Mouse (Mus musculus) CH12.LX (cell line): ENCODE data around the gene Ace. TPM values are rescaled to one million over a fixed set of nuclear protein-coding genes. Genes with fewer than 3 reads are reported as not detected.

Source experiments
- DNase-seq: peaks from one replicate; pipeline ENCODE4 v3.0.0-alpha.2; 2013; ENCODE audit errors: extremely low read depth
- H3K27ac ChIP-seq: 2 replicates; pipeline ENCODE4 v1.5.1; 2012; ENCODE audit warnings: low read depth, mild to moderate bottlenecking, control low read depth, moderate library complexity; ENCODE audit not compliant: insufficient read depth
- H3K27me3 ChIP-seq: replicated peaks from 2 replicates; pipeline ENCODE3; 2012; ENCODE audit warnings: inconsistent platforms
- H3K36me3 ChIP-seq, 2 experiments: replicated peaks in 1 of 2; 2 replicates each; pipeline versions ENCODE3 to v1.6.1; 2012; ENCODE audit warnings: inconsistent platforms in 1 of 2, low read length in 1 of 2, mild to moderate bottlenecking in 1 of 2, mixed read lengths in 1 of 2, moderate library complexity in 1 of 2; ENCODE audit not compliant: control insufficient read depth in 1 of 2, insufficient read depth in 1 of 2
- H3K4me1 ChIP-seq, 2 experiments: 2 replicates each; pipeline ENCODE4 v1.6.1; 2012; ENCODE audit warnings: inconsistent platforms in 1 of 2, moderate library complexity in 1 of 2; ENCODE audit not compliant: insufficient read depth in 2 of 2, control insufficient read depth in 1 of 2
- H3K4me2 ChIP-seq: 2 replicates; pipeline ENCODE4 v1.6.1; 2012; ENCODE audit warnings: low read depth, mild to moderate bottlenecking, control low read depth; ENCODE audit not compliant: poor library complexity, insufficient read depth, severe bottlenecking
- H3K4me3 ChIP-seq, 3 experiments: fragments of 150-350 bp in 1 of 3; sonication (generic) in 1 of 3; replicated peaks in 1 of 3; 2 replicates each; pipeline versions ENCODE3 to v1.5.1; 2011 to 2012; ENCODE audit warnings: low read depth in 2 of 3, low read length in 2 of 3, mild to moderate bottlenecking in 2 of 3, moderate library complexity in 2 of 3, control low read depth in 1 of 3, improper control_type of control experiment in 1 of 3, inconsistent platforms in 1 of 3, mixed read lengths in 1 of 3; ENCODE audit not compliant: poor library complexity in 1 of 3
- H3K79me2 ChIP-seq: replicated peaks from 2 replicates; pipeline ENCODE4 v1.6.1; 2012; ENCODE audit warnings: mild to moderate bottlenecking, moderate library complexity; ENCODE audit not compliant: control insufficient read depth, poor library complexity, insufficient read depth, severe bottlenecking; ENCODE audit errors: extremely low read depth
- H3K9ac ChIP-seq: 2 replicates; pipeline ENCODE4 v1.6.1; 2012; ENCODE audit warnings: low read depth, mild to moderate bottlenecking, control low read depth, moderate library complexity; ENCODE audit not compliant: insufficient read depth
- H3K9me3 ChIP-seq: replicated peaks from 2 replicates; pipeline ENCODE3; 2012; ENCODE audit warnings: low read length, inconsistent platforms, mixed read lengths
- BHLHE40 ChIP-seq: IDR thresholded peaks from 2 replicates; pipeline ENCODE4 v1.6.1; 2011; ENCODE audit warnings: mild to moderate bottlenecking, low read depth, low read length, improper control_type of control experiment
- CHD1 ChIP-seq: IDR thresholded peaks from 2 replicates; pipeline ENCODE4 v1.6.1; 2012; ENCODE audit warnings: low read depth, low read length, improper control_type of control experiment, inconsistent platforms
- CHD2 ChIP-seq: IDR thresholded peaks from 2 replicates; pipeline ENCODE4 v1.6.1; 2011; ENCODE audit warnings: low read length, improper control_type of control experiment
- CTCF ChIP-seq, 2 experiments: IDR thresholded peaks in 1 of 2; conservative IDR thresholded peaks in 1 of 2; 2 replicates each; pipeline ENCODE4 v1.5.1; 2011 to 2012; ENCODE audit warnings: low read depth in 2 of 2, low read length in 2 of 2, improper control_type of control experiment in 1 of 2, inconsistent platforms in 1 of 2, mild to moderate bottlenecking in 1 of 2, moderate library complexity in 1 of 2
- E2F4 ChIP-seq: IDR thresholded peaks from 2 replicates; pipeline ENCODE4 v1.6.1; 2011; ENCODE audit warnings: low read depth, low read length, improper control_type of control experiment; ENCODE audit not compliant: insufficient replicate concordance
- ELF1 ChIP-seq: IDR thresholded peaks from 2 replicates; pipeline ENCODE4 v1.6.1; 2014; ENCODE audit warnings: low read depth, mild to moderate bottlenecking, inconsistent platforms, low read length, improper control_type of control experiment
- EP300 ChIP-seq: IDR thresholded peaks from 2 replicates; pipeline ENCODE4 v1.6.1; 2011; ENCODE audit warnings: low read length, improper control_type of control experiment
- GABPA ChIP-seq: IDR thresholded peaks from 2 replicates; pipeline ENCODE4 v1.6.1; 2012; ENCODE audit warnings: low read depth, low read length, improper control_type of control experiment, inconsistent platforms; ENCODE audit not compliant: insufficient replicate concordance
- IRF4 ChIP-seq: IDR thresholded peaks from 2 replicates; pipeline ENCODE4 v1.6.1; 2014; ENCODE audit warnings: low read depth, mild to moderate bottlenecking, inconsistent platforms, low read length, improper control_type of control experiment
- JUND ChIP-seq: conservative IDR thresholded peaks from 2 replicates; pipeline ENCODE4 v1.6.1; 2011; ENCODE audit warnings: low read depth, low read length, improper control_type of control experiment
- KAT2A ChIP-seq: IDR thresholded peaks from 2 replicates; pipeline ENCODE4 v1.6.1; 2012; ENCODE audit warnings: low read length, improper control_type of control experiment, inconsistent platforms; ENCODE audit not compliant: insufficient replicate concordance
- MAX ChIP-seq: IDR thresholded peaks from 2 replicates; pipeline ENCODE4 v1.6.1; 2011; ENCODE audit warnings: low read length, improper control_type of control experiment
- MAZ ChIP-seq: IDR thresholded peaks from 2 replicates; pipeline ENCODE4 v1.6.1; 2012; ENCODE audit warnings: low read depth, mild to moderate bottlenecking, inconsistent platforms, low read length, improper control_type of control experiment, moderate library complexity
- MEF2A ChIP-seq: IDR thresholded peaks from 2 replicates; pipeline ENCODE4 v1.6.1; 2014; ENCODE audit warnings: low read depth, mild to moderate bottlenecking, inconsistent platforms, low read length, improper control_type of control experiment, borderline replicate concordance
- MXI1 ChIP-seq: IDR thresholded peaks from 2 replicates; pipeline ENCODE4 v1.6.1; 2011; ENCODE audit warnings: mild to moderate bottlenecking, low read depth, low read length, improper control_type of control experiment
- MYC ChIP-seq: IDR thresholded peaks from 2 replicates; pipeline ENCODE4 v1.6.1; 2011; ENCODE audit warnings: low read depth, mild to moderate bottlenecking, improper control_type of control experiment, low read length
- NRF1 ChIP-seq: IDR thresholded peaks from 2 replicates; pipeline ENCODE4 v1.6.1; 2014; ENCODE audit warnings: low read depth, mild to moderate bottlenecking, inconsistent platforms, low read length, improper control_type of control experiment, moderate library complexity
- PAX5 ChIP-seq: IDR thresholded peaks from 2 replicates; pipeline ENCODE4 v1.6.1; 2012; ENCODE audit warnings: low read length, inconsistent platforms, mixed read lengths
- POLR2A ChIP-seq: IDR thresholded peaks from 2 replicates; pipeline ENCODE4 v1.6.1; 2011; ENCODE audit warnings: low read depth, mild to moderate bottlenecking, improper control_type of control experiment, low read length
- RAD21 ChIP-seq: IDR thresholded peaks from 2 replicates; pipeline ENCODE4 v1.6.1; 2011; ENCODE audit warnings: low read depth, mild to moderate bottlenecking, low read length, improper control_type of control experiment, moderate library complexity
- TBP ChIP-seq: conservative IDR thresholded peaks from 2 replicates; pipeline ENCODE4 v1.6.1; 2011; ENCODE audit warnings: low read depth, low read length, improper control_type of control experiment
- TCF12 ChIP-seq: IDR thresholded peaks from 2 replicates; pipeline ENCODE4 v1.6.1; 2014; ENCODE audit warnings: low read depth, mild to moderate bottlenecking, inconsistent platforms, low read length, improper control_type of control experiment
- USF1 ChIP-seq: IDR thresholded peaks from 2 replicates; pipeline ENCODE4 v1.6.1; 2014; ENCODE audit warnings: low read depth, mild to moderate bottlenecking, inconsistent platforms, low read length, improper control_type of control experiment
- USF2 ChIP-seq: conservative IDR thresholded peaks from 2 replicates; pipeline ENCODE4 v1.6.1; 2011; ENCODE audit warnings: low read depth, low read length, improper control_type of control experiment
- ZC3H11A ChIP-seq: IDR thresholded peaks from 2 replicates; pipeline ENCODE4 v1.6.1; 2012; ENCODE audit warnings: low read depth, mild to moderate bottlenecking, inconsistent platforms, low read length, improper control_type of control experiment
- ZKSCAN1 ChIP-seq: IDR thresholded peaks from 2 replicates; pipeline ENCODE4 v1.6.1; 2012; ENCODE audit warnings: low read depth, inconsistent platforms, low read length, improper control_type of control experiment, borderline replicate concordance
- ZNF384 ChIP-seq: IDR thresholded peaks from 2 replicates; pipeline ENCODE4 v1.6.1; 2012; ENCODE audit warnings: low read depth, low read length, improper control_type of control experiment, inconsistent platforms
- dilution Hi-C: fragments of 300-500 bp; cut with MboI; formaldehyde crosslinking; loops from 2 replicates; pipeline ENCODE4 v1.14.3; 2020; ENCODE audit warnings: low sequenced_read_pairs; ENCODE audit not compliant: extremely low pct_unique_long_range_greater_than_20kb, extremely low pct_ligation_motif_present
- in situ Hi-C: fragments of 300-500 bp; cut with MboI; formaldehyde crosslinking; loops from 3 replicates; pipeline ENCODE4 v1.14.3; 2019; ENCODE audit warnings: low sequenced_read_pairs, low pct_ligation_motif_present, low pct_unique_long_range_greater_than_20kb, mixed read lengths
- polyA plus RNA-seq: library from polyadenylated mRNA; unstranded; fragments of >175 nt; gene quantifications from 2 replicates; pipeline ENCODE4 v1.2.1, GENCODE M21; 2012; ENCODE audit warnings: low read depth; ENCODE audit not compliant: insufficient read length
- total RNA-seq, 2 experiments: library from RNA; depleted of rRNA; stranded (reverse); fragments of 300-350 nt in 1 of 2; fragments of >200 nt in 1 of 2; gene quantifications; 2 replicates each; pipeline ENCODE4 v1.2.3; 2012 to 2014

Ace gene
- total and polyA plus RNA-seq, 3 experiments = 0.08 TPM; not detected in 2

- Histone ChIP-seq H3K9ac (no peak overlapping the region), H3K4me3 (no peak overlapping the region), H3K4me1 (no peaks in the 10 kb centered on the region), H3K27me3 (peaks cover 82% of the 10 kb centered on the region), H3K9me3 (no peaks in the 10 kb centered on the region), H3K36me3 (no peaks in the 10 kb centered on the region), H3K4me2 (no peak overlapping the region), H3K27ac (no peak overlapping the region)
- DNase-seq = no peak
- in situ Hi-C loops = loop anchor here (10.0 kb wide), 1 partner anchor 59 kb away; the partner anchor contains the start of gene Ace3
- dilution Hi-C loops = loop anchor here (25.0 kb wide), 1 partner anchor 127 kb away; the partner anchor contains the start of gene Taco1
- no peak for TF ChIP-seq MEF2A
- no peak for TF ChIP-seq NRF1
- TF ChIP-seq MYC = no peak
- TF ChIP-seq USF1 = no peak
- TF ChIP-seq MXI1 = no peak
- TF ChIP-seq USF2 = no peak
- no peak for TF ChIP-seq POLR2A
- no peak for TF ChIP-seq TCF12
- TF ChIP-seq E2F4 = no peak
- no peak for TF ChIP-seq RAD21
- no peak for TF ChIP-seq JUND
- no peak for TF ChIP-seq ZKSCAN1
- TF ChIP-seq TBP = no peak
- TF ChIP-seq ZNF384 = no peak
- no peak for TF ChIP-seq CTCF (conservative IDR thresholded peaks at IDR 0.05 in 1 of 2, IDR thresholded peaks at IDR 0.05 in 1 of 2; ENCODE audit: low read depth in 2 of 2, low read length in 2 of 2)
- no peak for TF ChIP-seq ELF1
- TF ChIP-seq, all 38 proteins: peak for 0
- no peaks in the 10 kb centered on the region for H3K79me2 ChIP-seq
Measured at GRCm38 (mm10) chr11:105935496-105935895, 32.2 kb upstream of the Ace start.

GRCm38 (mm10) chr11:105936200-105936599 is 31.5 kb upstream of the Ace start:
- H3K36me3 ChIP-seq = no peaks in the 10 kb centered on the region
- H3K79me2 ChIP-seq = no peaks in the 10 kb centered on the region
- in situ Hi-C loops = loop anchor here (10.0 kb wide), 1 partner anchor 59 kb away; the partner anchor contains the start of gene Ace3
- H3K27ac ChIP-seq = no peak overlapping the region
- peaks cover 86% of the 10 kb centered on the region for H3K27me3 ChIP-seq
- H3K4me1 ChIP-seq = no peaks in the 10 kb centered on the region
- TF ChIP-seq PAX5 = no peak
- TF ChIP-seq ELF1 = no peak
- no peak for TF ChIP-seq TCF12
- TF ChIP-seq JUND = no peak
- no peak for TF ChIP-seq GABPA
- no peak for TF ChIP-seq MEF2A
- no peak for TF ChIP-seq MAX
- no peak for TF ChIP-seq KAT2A
- TF ChIP-seq ZC3H11A = no peak
- TF ChIP-seq IRF4 = no peak
- no peak for TF ChIP-seq CHD2
- TF ChIP-seq CHD1 = no peak
- no peak for TF ChIP-seq EP300
- no peak for TF ChIP-seq TBP
- no peak for TF ChIP-seq USF1
- TF ChIP-seq MAZ = no peak
- no peak for TF ChIP-seq ZKSCAN1
- TF ChIP-seq BHLHE40 = no peak
- no peaks in the 10 kb centered on the region for H3K9me3 ChIP-seq
- no peak overlapping the region for H3K9ac ChIP-seq
- no peak overlapping the region for H3K4me3 ChIP-seq
- dilution Hi-C loops = loop anchor here (25.0 kb wide), 1 partner anchor 126 kb away; the partner anchor contains the start of gene Taco1
- no peak for DNase-seq
- no peak overlapping the region for H3K4me2 ChIP-seq
